Mouse (Mus musculus): Measurements from ENCODE around the gene Golga1. TPM values are rescaled to one million over a fixed set of nuclear protein-coding genes. Genes with fewer than 3 reads are reported as not detected.

The Golga1 gene
- polyA plus RNA-seq, 1 experiment from 2014 or later = 20.8 TPM

DNA sequence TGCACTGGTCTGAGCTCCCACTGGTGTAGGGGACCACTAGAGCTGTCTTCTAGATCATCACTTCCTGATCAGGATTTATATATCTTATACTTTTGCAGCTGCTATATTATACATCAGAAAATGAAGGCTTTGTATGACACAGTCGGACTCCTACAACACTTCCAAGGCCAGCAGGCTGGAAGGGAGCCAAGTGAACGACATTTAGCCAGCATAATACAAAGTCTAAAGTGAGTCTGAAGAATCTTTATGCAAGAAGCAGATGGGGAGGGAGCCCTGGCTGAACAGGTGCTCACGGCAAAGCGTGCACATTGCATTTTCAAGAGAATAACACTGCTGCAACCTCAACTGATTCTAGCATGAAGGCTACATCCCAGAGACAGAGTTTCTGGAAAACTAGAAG is 72.9 kb downstream of the Golga1 start:
- H3K27ac ChIP-seq (ENCODE audit: low read depth, low read length) = no peak overlapping the region
- H3K4me2 ChIP-seq = no peak overlapping the region
- H3K36me3 ChIP-seq (ENCODE audit: control insufficient read depth, insufficient read depth, low read length) = no peaks in the 10 kb centered on the region
- ATAC-seq (replicated peaks; ENCODE audit: low FRiP score) (no peak), DNase-seq (ENCODE audit: low spot score) (no peak)
- H3K4me3 ChIP-seq (ENCODE audit: low read depth, low read length) = no peak overlapping the region
- WGBS = 71% methylated on average over 4 of the region's 4 CpGs
- peaks cover 3% of the 10 kb centered on the region for H3K4me1 ChIP-seq (replicated peaks; ENCODE audit: control insufficient read depth, insufficient read depth, low read length)
- H3K27me3 ChIP-seq (replicated peaks; ENCODE audit: control insufficient read depth, insufficient read depth, low read length) = no peaks in the 10 kb centered on the region
- H3K9ac ChIP-seq (ENCODE audit: low read depth, low read length) = no peak overlapping the region
- H3K9me3 ChIP-seq (ENCODE audit: control insufficient read depth, low read length) = no peaks in the 10 kb centered on the region

- Histone ChIP-seq H3K4me2 (no peak overlapping the region), H3K36me3 (ENCODE audit: control insufficient read depth, insufficient read depth, low read length) (no peaks in the 10 kb centered on the region), H3K4me1 (replicated peaks; ENCODE audit: control insufficient read depth, insufficient read depth, low read length) (no peaks in the 10 kb centered on the region; the same call in 1 of the 2 replicates), H3K9ac (ENCODE audit: low read depth, low read length) (no peak overlapping the region), H3K27ac (ENCODE audit: low read depth, low read length) (no peak overlapping the region), H3K4me3 (ENCODE audit: low read depth, low read length) (no peak overlapping the region), H3K27me3 (replicated peaks; ENCODE audit: control insufficient read depth, insufficient read depth, low read length) (no peaks in the 10 kb centered on the region), H3K9me3 (ENCODE audit: control insufficient read depth, low read length) (no peaks in the 10 kb centered on the region)
- no peak for DNase-seq (ENCODE audit: low spot score)
- ATAC-seq (replicated peaks; ENCODE audit: low FRiP score) = no peak
- WGBS = 43% methylated on average over 4 of the region's 4 CpGs
Observed at GRCm38 (mm10) chr2:38992004-38992403, 73.3 kb downstream of the Golga1 start.

GRCm38 (mm10) chr2:38988929-38989328 is 76.4 kb downstream of the Golga1 start:
- no peak for DNase-seq (ENCODE audit: low spot score)
- Histone ChIP-seq H3K4me3 (ENCODE audit: low read depth, low read length) (no peak overlapping the region), H3K36me3 (ENCODE audit: control insufficient read depth, insufficient read depth, low read length) (no peaks in the 10 kb centered on the region), H3K4me2 (no peak overlapping the region), H3K27ac (ENCODE audit: low read depth, low read length) (no peak overlapping the region), H3K4me1 (replicated peaks; ENCODE audit: control insufficient read depth, insufficient read depth, low read length) (no peaks in the 10 kb centered on the region; the same call in 1 of the 2 replicates), H3K9me3 (ENCODE audit: control insufficient read depth, low read length) (peaks cover 4% of the 10 kb centered on the region), H3K27me3 (replicated peaks; ENCODE audit: control insufficient read depth, insufficient read depth, low read length) (no peaks in the 10 kb centered on the region), H3K9ac (ENCODE audit: low read depth, low read length) (no peak overlapping the region)
- ATAC-seq (replicated peaks; ENCODE audit: low FRiP score) = peak; percentile 86
- 70% methylated on average over 2 of the region's 2 CpGs for WGBS

- no peak for ATAC-seq (replicated peaks; ENCODE audit: low FRiP score)
- H3K36me3 ChIP-seq (ENCODE audit: control insufficient read depth, insufficient read depth, low read length) = no peaks in the 10 kb centered on the region
- H3K4me3 ChIP-seq (ENCODE audit: low read depth, low read length) = no peak overlapping the region
- no peak overlapping the region for H3K4me2 ChIP-seq
- H3K27me3 ChIP-seq (replicated peaks; ENCODE audit: control insufficient read depth, insufficient read depth, low read length) = no peaks in the 10 kb centered on the region
- H3K27ac ChIP-seq (ENCODE audit: low read depth, low read length) = no peak overlapping the region
- DNase-seq (ENCODE audit: low spot score) = no peak
- WGBS = 81% methylated on average over 6 of the region's 6 CpGs
- H3K9me3 ChIP-seq (ENCODE audit: control insufficient read depth, low read length) = peaks cover 9% of the 10 kb centered on the region
- H3K9ac ChIP-seq (ENCODE audit: low read depth, low read length) = no peak overlapping the region
- H3K4me1 ChIP-seq (replicated peaks; ENCODE audit: control insufficient read depth, insufficient read depth, low read length) = no peaks in the 10 kb centered on the region; the same call in 1 of the 2 replicates
Observed at GRCm38 (mm10) chr2:38987803-38988510, 77.4 kb downstream of the Golga1 start.

- H3K4me1 ChIP-seq (replicated peaks; ENCODE audit: control insufficient read depth, insufficient read depth, low read length) = no peaks in the 10 kb centered on the region; the same call in 1 of the 2 replicates
- 76% methylated on average over 1 of the region's 1 CpGs for WGBS
- no peaks in the 10 kb centered on the region for H3K27me3 ChIP-seq (replicated peaks; ENCODE audit: control insufficient read depth, insufficient read depth, low read length)
- no peak overlapping the region for H3K9ac ChIP-seq (ENCODE audit: low read depth, low read length)
- H3K4me3 ChIP-seq (ENCODE audit: low read depth, low read length) = no peak overlapping the region
- DNase-seq (ENCODE audit: low spot score) (no peak), ATAC-seq (replicated peaks; ENCODE audit: low FRiP score) (no peak)
- H3K9me3 ChIP-seq (ENCODE audit: control insufficient read depth, low read length) = peaks cover 9% of the 10 kb centered on the region
- H3K36me3 ChIP-seq (ENCODE audit: control insufficient read depth, insufficient read depth, low read length) = no peaks in the 10 kb centered on the region
- no peak overlapping the region for H3K27ac ChIP-seq (ENCODE audit: low read depth, low read length)
- no peak overlapping the region for H3K4me2 ChIP-seq
Observed at GRCm38 (mm10) chr2:38987371-38987770, 78.0 kb downstream of the Golga1 start.

DNA sequence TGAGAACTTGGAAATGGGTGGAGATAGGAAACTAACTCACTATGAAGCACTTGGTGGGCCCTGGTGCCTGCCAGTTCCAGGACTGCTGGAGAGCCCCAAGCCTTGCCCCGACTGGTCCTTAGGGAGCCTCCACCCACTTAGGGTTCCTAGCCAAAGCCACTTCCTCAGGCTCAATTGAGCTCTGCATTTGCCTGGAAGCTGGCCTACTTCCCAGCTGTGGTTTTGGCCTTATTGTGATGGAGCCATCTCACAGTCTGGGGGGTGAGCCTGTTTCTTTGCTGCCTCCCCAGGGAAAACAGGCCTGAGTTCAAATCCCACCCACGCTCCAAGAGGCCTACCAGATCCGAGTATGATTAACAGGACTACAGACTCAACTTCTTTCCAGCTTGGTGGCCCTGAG is 78.8 kb downstream of the Golga1 start:
- no peaks in the 10 kb centered on the region for H3K36me3 ChIP-seq (ENCODE audit: control insufficient read depth, insufficient read depth, low read length)
- WGBS = 69% methylated on average over 3 of the region's 3 CpGs
- ATAC-seq (replicated peaks; ENCODE audit: low FRiP score) = no peak

DNA sequence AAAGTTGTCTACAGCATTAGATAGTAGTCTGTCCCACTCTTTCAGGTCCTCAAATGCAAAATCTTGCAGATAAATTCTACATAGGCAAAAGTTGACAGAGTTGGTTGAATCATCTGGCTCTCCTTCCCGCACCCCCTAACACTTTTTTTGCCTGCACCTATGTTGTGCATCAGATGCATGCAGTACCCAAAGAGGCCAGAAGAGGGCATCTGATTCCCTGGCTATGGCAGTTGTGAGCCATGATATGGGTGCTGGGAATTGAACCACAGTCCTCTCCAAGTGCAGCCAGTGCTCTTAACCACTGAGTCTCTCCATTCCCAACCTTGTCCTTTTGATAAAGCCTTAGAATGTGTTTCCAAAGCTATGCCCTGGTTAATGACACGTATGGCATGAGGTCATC is 81.9 kb downstream of the Golga1 start:
- no peak for DNase-seq (ENCODE audit: low spot score)
- Histone ChIP-seq H3K9me3 (ENCODE audit: control insufficient read depth, low read length) (peaks cover 9% of the 10 kb centered on the region), H3K27me3 (replicated peaks; ENCODE audit: control insufficient read depth, insufficient read depth, low read length) (no peaks in the 10 kb centered on the region), H3K27ac (ENCODE audit: low read depth, low read length) (no peak overlapping the region), H3K4me2 (no peak overlapping the region), H3K36me3 (ENCODE audit: control insufficient read depth, insufficient read depth, low read length) (no peaks in the 10 kb centered on the region), H3K4me3 (ENCODE audit: low read depth, low read length) (no peak overlapping the region), H3K9ac (ENCODE audit: low read depth, low read length) (no peak overlapping the region), H3K4me1 (replicated peaks; ENCODE audit: control insufficient read depth, insufficient read depth, low read length) (no peaks in the 10 kb centered on the region; the same call in 1 of the 2 replicates)
- 93% methylated on average over 2 of the region's 2 CpGs for WGBS
- ATAC-seq (replicated peaks; ENCODE audit: low FRiP score) = no peak

More for the DNA sequence above, 78.8 kb downstream of the Golga1 start:
- DNase-seq (ENCODE audit: low spot score) = no peak
- Histone ChIP-seq H3K4me1 (replicated peaks; ENCODE audit: control insufficient read depth, insufficient read depth, low read length) (no peaks in the 10 kb centered on the region; the same call in 1 of the 2 replicates), H3K9ac (ENCODE audit: low read depth, low read length) (no peak overlapping the region), H3K4me3 (ENCODE audit: low read depth, low read length) (no peak overlapping the region), H3K27me3 (replicated peaks; ENCODE audit: control insufficient read depth, insufficient read depth, low read length) (no peaks in the 10 kb centered on the region), H3K4me2 (no peak overlapping the region), H3K9me3 (ENCODE audit: control insufficient read depth, low read length) (peaks cover 9% of the 10 kb centered on the region), H3K27ac (ENCODE audit: low read depth, low read length) (no peak overlapping the region)

DNA sequence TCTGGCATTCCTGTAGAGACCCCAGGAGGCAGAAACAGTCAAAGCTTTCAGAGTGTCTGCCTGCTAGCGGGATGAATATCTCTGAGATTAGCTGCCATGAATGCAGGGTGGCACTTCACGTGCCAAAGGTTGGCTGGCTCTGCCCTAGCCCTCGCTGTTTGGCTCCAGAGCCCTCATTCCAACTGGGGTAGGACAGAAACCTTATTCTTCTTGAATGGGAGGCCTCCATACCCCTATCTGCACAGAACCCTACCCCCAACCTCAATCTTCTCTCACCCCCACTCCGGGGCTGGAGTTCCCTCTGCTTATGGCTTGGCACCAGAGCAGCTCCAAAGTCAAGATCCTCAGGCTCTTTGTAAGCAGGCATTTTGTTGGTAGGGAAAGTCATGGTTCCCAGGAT is 87.5 kb downstream of the Golga1 start:
- Histone ChIP-seq H3K27ac (ENCODE audit: low read depth, low read length) (no peak overlapping the region), H3K9me3 (ENCODE audit: control insufficient read depth, low read length) (no peaks in the 10 kb centered on the region), H3K9ac (ENCODE audit: low read depth, low read length) (no peak overlapping the region), H3K36me3 (ENCODE audit: control insufficient read depth, insufficient read depth, low read length) (no peaks in the 10 kb centered on the region), H3K4me2 (no peak overlapping the region), H3K4me1 (replicated peaks; ENCODE audit: control insufficient read depth, insufficient read depth, low read length) (peaks cover 3% of the 10 kb centered on the region; the same call in 1 of the 2 replicates), H3K27me3 (replicated peaks; ENCODE audit: control insufficient read depth, insufficient read depth, low read length) (peaks cover 6% of the 10 kb centered on the region), H3K4me3 (ENCODE audit: low read depth, low read length) (no peak overlapping the region)
- DNase-seq (ENCODE audit: low spot score) (no peak), ATAC-seq (replicated peaks; ENCODE audit: low FRiP score) (no peak)
- WGBS = 80% methylated on average over 4 of the region's 4 CpGs

Data from liver, embryonic 11.5 days (tissue).